Mouse (Mus musculus) thymus, postnatal 36 days (tissue): ENCODE results near the gene Fbxo44.
A peak's percentile ranks its signal among the peaks of the same experiment; 100 is the strongest.
"Not testable (repeated sequence)": the region's sequence is repeated elsewhere in the genome, so short reads cannot be mapped to it uniquely, and the experiment has no call there.

ENCODE experiments used
- DNase-seq, 2 experiments: peaks; one replicate each; pipeline ENCODE4 v3.0.0; 2022; ENCODE audit warnings: mixed read lengths in 2 of 2

Fbxo44 gene

GRCm38 (mm10) chr4:148160436-148161390, at the start of gene Fbxo44, which contains the start of gene Fbxo2:
Gene Fbxo44, minus strand, starts transcription at chr4:148160482.
Gene Fbxo2, plus strand, starts transcription at chr4:148160621.
- no peak for DNase-seq

GRCm38 (mm10) chr4:148204873-148205232, 44.6 kb upstream of the Fbxo44 start:
- DNase-seq = no peak

- no peak for DNase-seq
Measured at GRCm38 (mm10) chr4:148204061-148204872, 44.0 kb upstream of the Fbxo44 start.

GRCm38 (mm10) chr4:148203557-148203956, 43.3 kb upstream of the Fbxo44 start:
- no peak for DNase-seq

GRCm38 (mm10) chr4:148198721-148199120, 38.4 kb upstream of the Fbxo44 start:
- DNase-seq = no peak

GRCm38 (mm10) chr4:148194400-148194799, 34.1 kb upstream of the Fbxo44 start:
- DNase-seq = no peak

GRCm38 (mm10) chr4:148192707-148193245, 32.5 kb upstream of the Fbxo44 start:
- DNase-seq = no peak

- DNase-seq = not testable (repeated sequence)
Measured at GRCm38 (mm10) chr4:148188767-148189166, 28.5 kb upstream of the Fbxo44 start.

GRCm38 (mm10) chr4:148185819-148186218, 25.5 kb upstream of the Fbxo44 start:
- DNase-seq = no peak

- DNase-seq = no peak
Measured at GRCm38 (mm10) chr4:148184564-148184963, 24.3 kb upstream of the Fbxo44 start.

GRCm38 (mm10) chr4:148182363-148182762, 22.1 kb upstream of the Fbxo44 start:
- DNase-seq = no peak

GRCm38 (mm10) chr4:148181483-148181882, 21.2 kb upstream of the Fbxo44 start:
- no peak for DNase-seq

- DNase-seq = no peak
Measured at GRCm38 (mm10) chr4:148177716-148178115, 17.4 kb upstream of the Fbxo44 start.

- not testable (repeated sequence) for DNase-seq
Measured at GRCm38 (mm10) chr4:148176603-148177002, 16.3 kb upstream of the Fbxo44 start.

GRCm38 (mm10) chr4:148174495-148174862, 14.2 kb upstream of the Fbxo44 start:
- DNase-seq = no peak

GRCm38 (mm10) chr4:148173811-148174494, 13.7 kb upstream of the Fbxo44 start:
- no peak for DNase-seq

GRCm38 (mm10) chr4:148171261-148171660, 11.0 kb upstream of the Fbxo44 start:
- no peak for DNase-seq

GRCm38 (mm10) chr4:148170842-148171241, 10.6 kb upstream of the Fbxo44 start:
- DNase-seq = peak in 1 of 2 experiments; percentile 29

- no peak for DNase-seq
Measured at GRCm38 (mm10) chr4:148169586-148169985, 9.3 kb upstream of the Fbxo44 start.

GRCm38 (mm10) chr4:148168287-148168686, 8.0 kb upstream of the Fbxo44 start:
- peak; percentile 57 to 62 for DNase-seq

- peak; percentile 64 to 75 for DNase-seq
Measured at GRCm38 (mm10) chr4:148166986-148167385, 6.7 kb upstream of the Fbxo44 start.

GRCm38 (mm10) chr4:148166431-148166830, 6.1 kb upstream of the Fbxo44 start:
- DNase-seq = no peak

- no peak for DNase-seq
Measured at GRCm38 (mm10) chr4:148165551-148165950, 5.3 kb upstream of the Fbxo44 start.
